Mouse (Mus musculus) left cerebral cortex, adult 6 months (tissue): Measurements from ENCODE around the gene F3. TPM values are rescaled to one million over a fixed set of nuclear protein-coding genes. Genes with fewer than 3 reads are reported as not detected.

Experiments used
- long read RNA-seq, 2 experiments: library from polyadenylated mRNA; unstranded; transcript quantifications; one replicate each; pipeline ENCODE4 v2.0.0; 2019 to 2020
- polyA plus RNA-seq: library from polyadenylated mRNA; unstranded; fragments of <200 nt; fragmentation: Nextera tagmentation; gene quantifications from 2 replicates; pipeline ENCODE4 v1.2.3, GENCODE M21; 2021

F3 gene
- polyA plus RNA-seq: 58.8 and 63.9 TPM in 2 replicates
- long read RNA-seq, experiment 1, transcript F3-201 (6 exons, 1,872 nt): major isoform, 220 of 240 reads
- long read RNA-seq, experiment 1, partial matches to known transcripts: 4 of 240 reads
- long read RNA-seq, experiment 1, other reads (novel, unspliced or antisense): 16 of 240 reads
- long read RNA-seq, experiment 2, transcript F3-201 (6 exons, 1,872 nt): major isoform, 89 of 106 reads
- long read RNA-seq, experiment 2, partial matches to known transcripts: 11 of 106 reads
- long read RNA-seq, experiment 2, other reads (novel, unspliced or antisense): 6 of 106 reads

GRCm38 (mm10) chr3:121722971-121723844 lies at the start of gene F3:
F3 (plus strand) TSS chr3:121723537.

Other genes with a start within 250 kb of the F3 start
- gene Slc44a3, start 191.1 kb upstream of the F3 start, polyA plus RNA-seq: 0.23 and 0.39 TPM in 2 replicates
- not detected in 2 replicates for gene 4930432M17Rik, start 52.8 kb upstream of the F3 start, polyA plus RNA-seq
- gene Abcd3, start 91.8 kb downstream of the F3 start, polyA plus RNA-seq: 37.2 and 44.1 TPM in 2 replicates
- 3.2 and 3.3 TPM in 2 replicates for gene Arhgap29, start 229.0 kb downstream of the F3 start, polyA plus RNA-seq